Mouse (Mus musculus) cerebellum, adult 11 months (tissue): Measurements from ENCODE around the gene Tmem45b.
"Not testable (repeated sequence)": the region's sequence is repeated elsewhere in the genome, so short reads cannot be mapped to it uniquely, and the experiment has no call there.

Experiments
- DNase-seq: peaks from one replicate; pipeline ENCODE4 v3.0.0; 2022

Gene Tmem45b

GRCm38 (mm10) chr9:31463692-31464474 is at the start of gene Tmem45b:
Gene Tmem45b, minus strand, starts transcription at chr9:31464462.
- no peak for DNase-seq

GRCm38 (mm10) chr9:31508189-31508588 is 43.9 kb upstream of the Tmem45b start:
- DNase-seq: no peak

GRCm38 (mm10) chr9:31501221-31501620 is 37.0 kb upstream of the Tmem45b start:
- DNase-seq: not testable (repeated sequence)

- DNase-seq: no peak
Measured at GRCm38 (mm10) chr9:31463190-31463589, 1.1 kb downstream of the Tmem45b start.

GRCm38 (mm10) chr9:31454356-31454755 is 9.9 kb downstream of the Tmem45b start:
- DNase-seq: no peak

- DNase-seq: no peak
Measured at GRCm38 (mm10) chr9:31452166-31452565, 12.1 kb downstream of the Tmem45b start.

- no peak for DNase-seq
Measured at GRCm38 (mm10) chr9:31449145-31449772, 15.0 kb downstream of the Tmem45b start.

GRCm38 (mm10) chr9:31444236-31444635 is 20.0 kb downstream of the Tmem45b start:
- DNase-seq: no peak

- no peak for DNase-seq
Measured at GRCm38 (mm10) chr9:31441487-31441886, 22.8 kb downstream of the Tmem45b start.

- DNase-seq: no peak
Measured at GRCm38 (mm10) chr9:31440366-31440765, 23.9 kb downstream of the Tmem45b start.

GRCm38 (mm10) chr9:31439341-31439740 is 24.9 kb downstream of the Tmem45b start:
- no peak for DNase-seq

GRCm38 (mm10) chr9:31438834-31439233 is 25.4 kb downstream of the Tmem45b start:
- DNase-seq: no peak

- no peak for DNase-seq
Measured at GRCm38 (mm10) chr9:31437861-31438260, 26.4 kb downstream of the Tmem45b start.

- DNase-seq: no peak
Measured at GRCm38 (mm10) chr9:31435415-31435814, 28.8 kb downstream of the Tmem45b start.

- no peak for DNase-seq
Measured at GRCm38 (mm10) chr9:31433431-31433830, 30.8 kb downstream of the Tmem45b start.

GRCm38 (mm10) chr9:31432336-31432975 is 31.8 kb downstream of the Tmem45b start:
- DNase-seq: no peak

GRCm38 (mm10) chr9:31431751-31432150 is 32.5 kb downstream of the Tmem45b start:
- DNase-seq: no peak

- no peak for DNase-seq
Measured at GRCm38 (mm10) chr9:31430011-31430410, 34.3 kb downstream of the Tmem45b start.

- no peak for DNase-seq
Measured at GRCm38 (mm10) chr9:31428971-31429370, 35.3 kb downstream of the Tmem45b start.

- DNase-seq: no peak
Measured at GRCm38 (mm10) chr9:31422143-31422542, 42.1 kb downstream of the Tmem45b start.

- no peak for DNase-seq
Measured at GRCm38 (mm10) chr9:31418821-31419220, 45.4 kb downstream of the Tmem45b start.

GRCm38 (mm10) chr9:31412165-31412564 is 52.1 kb downstream of the Tmem45b start:
- no peak for DNase-seq

GRCm38 (mm10) chr9:31405217-31405616 is 59.0 kb downstream of the Tmem45b start:
- no peak for DNase-seq

- DNase-seq: no peak
Measured at GRCm38 (mm10) chr9:31404311-31404710, 60.0 kb downstream of the Tmem45b start.
